Mouse (Mus musculus): ENCODE results near the gene Ctsk. TPM values are rescaled to one million over a fixed set of nuclear protein-coding genes. Genes with fewer than 3 reads are reported as not detected.

Gene Ctsk
- polyA plus RNA-seq, 1 experiment: 0.81 TPM

GRCm38 (mm10) chr3:95521168-95521567, 22.1 kb downstream of the Ctsk start:
- Histone ChIP-seq H3K27me3 (ENCODE audit: control insufficient read depth, insufficient read depth, low read length) (no peaks in the 10 kb centered on the region), H3K4me3 (ENCODE audit: low read depth, low read length) (no peak overlapping the region), H3K4me1 (ENCODE audit: control insufficient read depth, insufficient read depth, insufficient read length, low read length) (peaks cover 16% of the 10 kb centered on the region), H3K27ac (ENCODE audit: insufficient read depth, low read depth, low read length) (0 out of 2 replicates have a peak overlapping the region, but pooled peaks have one; percentile 3), H3K36me3 (ENCODE audit: control insufficient read depth, insufficient read depth, low read length) (no peaks in the 10 kb centered on the region)
- TF ChIP-seq POLR2A (IDR thresholded peaks at IDR 0.05; ENCODE audit: low read depth, low read length): no peak
- no peak for TF ChIP-seq CTCF (IDR thresholded peaks at IDR 0.05; ENCODE audit: extremely low read depth, insufficient read length, insufficient replicate concordance, low read depth, low read length)
- 81% methylated on average over 10 of the region's 10 CpGs for WGBS

- Histone ChIP-seq H3K4me1 (ENCODE audit: control insufficient read depth, insufficient read depth, insufficient read length, low read length) (peaks cover 17% of the 10 kb centered on the region), H3K27me3 (ENCODE audit: control insufficient read depth, insufficient read depth, low read length) (no peaks in the 10 kb centered on the region), H3K4me3 (ENCODE audit: low read depth, low read length) (no peak overlapping the region), H3K36me3 (ENCODE audit: control insufficient read depth, insufficient read depth, low read length) (peaks cover 1% of the 10 kb centered on the region; the same call in 1 of the 2 replicates), H3K27ac (ENCODE audit: insufficient read depth, low read depth, low read length) (peak overlapping the region; percentile 83)
- 39% methylated on average over 3 of the region's 3 CpGs for whole genome bisulfite sequencing
- TF ChIP-seq CTCF (IDR thresholded peaks at IDR 0.05; ENCODE audit: extremely low read depth, insufficient read length, insufficient replicate concordance, low read depth, low read length) (no peak), POLR2A (IDR thresholded peaks at IDR 0.05; ENCODE audit: low read depth, low read length) (no peak)
These were observed 24.6 kb downstream of the Ctsk start for GRCm38 (mm10) chr3:95523662-95524061.

GRCm38 (mm10) chr3:95524673-95525072, 25.6 kb downstream of the Ctsk start:
- Histone ChIP-seq H3K4me1 (ENCODE audit: control insufficient read depth, insufficient read depth, insufficient read length, low read length) (peaks cover 15% of the 10 kb centered on the region), H3K27ac (ENCODE audit: insufficient read depth, low read depth, low read length) (peak overlapping the region; percentile 83), H3K36me3 (ENCODE audit: control insufficient read depth, insufficient read depth, low read length) (peaks cover 1% of the 10 kb centered on the region; the same call in 1 of the 2 replicates), H3K27me3 (ENCODE audit: control insufficient read depth, insufficient read depth, low read length) (no peaks in the 10 kb centered on the region), H3K4me3 (ENCODE audit: low read depth, low read length) (peak overlapping the region; percentile 29)
- TF ChIP-seq POLR2A (IDR thresholded peaks at IDR 0.05; ENCODE audit: low read depth, low read length): no peak
- no peak for TF ChIP-seq CTCF (IDR thresholded peaks at IDR 0.05; ENCODE audit: extremely low read depth, insufficient read length, insufficient replicate concordance, low read depth, low read length)
- WGBS: 31% methylated on average over 2 of the region's 2 CpGs

GRCm38 (mm10) chr3:95526111-95526510, 27.1 kb downstream of the Ctsk start:
- Histone ChIP-seq H3K4me1 (ENCODE audit: control insufficient read depth, insufficient read depth, insufficient read length, low read length) (peaks cover 15% of the 10 kb centered on the region), H3K4me3 (ENCODE audit: low read depth, low read length) (no peak overlapping the region), H3K27me3 (ENCODE audit: control insufficient read depth, insufficient read depth, low read length) (no peaks in the 10 kb centered on the region), H3K27ac (ENCODE audit: insufficient read depth, low read depth, low read length) (peak overlapping the region; percentile 86; the same call in 1 of the 2 replicates), H3K36me3 (ENCODE audit: control insufficient read depth, insufficient read depth, low read length) (peaks cover 1% of the 10 kb centered on the region; the same call in 1 of the 2 replicates)
- no peak for TF ChIP-seq CTCF (IDR thresholded peaks at IDR 0.05; ENCODE audit: extremely low read depth, insufficient read length, insufficient replicate concordance, low read depth, low read length)
- TF ChIP-seq POLR2A (IDR thresholded peaks at IDR 0.05; ENCODE audit: low read depth, low read length): no peak

GRCm38 (mm10) chr3:95526622-95527211, 27.7 kb downstream of the Ctsk start, which contains the start of gene Ctss:
Ctss (plus strand) TSS chr3:95526786.
- H3K4me3 ChIP-seq (ENCODE audit: low read depth, low read length): peak within 1 kb of the TSS; percentile 60
- peaks cover 3% of the 10 kb centered on the region; the same call in 1 of the 2 replicates for H3K36me3 ChIP-seq (ENCODE audit: control insufficient read depth, insufficient read depth, low read length)
- TF ChIP-seq POLR2A (IDR thresholded peaks at IDR 0.05; ENCODE audit: low read depth, low read length) (peak; percentile 46; the same call in 1 of the 2 replicates), CTCF (IDR thresholded peaks at IDR 0.05; ENCODE audit: extremely low read depth, insufficient read length, insufficient replicate concordance, low read depth, low read length) (no peak)
- 16% methylated on average over 8 of the region's 8 CpGs for WGBS
- peak within 1 kb of the TSS; percentile 86 for H3K27ac ChIP-seq (ENCODE audit: insufficient read depth, low read depth, low read length)
- peaks cover 15% of the 10 kb centered on the region for H3K4me1 ChIP-seq (ENCODE audit: control insufficient read depth, insufficient read depth, insufficient read length, low read length)
- H3K27me3 ChIP-seq (ENCODE audit: control insufficient read depth, insufficient read depth, low read length): no peaks in the 10 kb centered on the region

- no peak overlapping the region for H3K4me3 ChIP-seq (ENCODE audit: low read depth, low read length)
- no peak for TF ChIP-seq CTCF (IDR thresholded peaks at IDR 0.05; ENCODE audit: extremely low read depth, insufficient read length, insufficient replicate concordance, low read depth, low read length)
- no peak for TF ChIP-seq POLR2A (IDR thresholded peaks at IDR 0.05; ENCODE audit: low read depth, low read length)
- WGBS: 89% methylated on average over 6 of the region's 6 CpGs
- H3K27ac ChIP-seq (ENCODE audit: insufficient read depth, low read depth, low read length): no peak overlapping the region
- no peaks in the 10 kb centered on the region for H3K27me3 ChIP-seq (ENCODE audit: control insufficient read depth, insufficient read depth, low read length)
- peaks cover 3% of the 10 kb centered on the region; the same call in 1 of the 2 replicates for H3K36me3 ChIP-seq (ENCODE audit: control insufficient read depth, insufficient read depth, low read length)
- H3K4me1 ChIP-seq (ENCODE audit: control insufficient read depth, insufficient read depth, insufficient read length, low read length): peaks cover 6% of the 10 kb centered on the region; the same call in 1 of the 2 replicates
These were observed 30.8 kb downstream of the Ctsk start for GRCm38 (mm10) chr3:95529814-95530213.

GRCm38 (mm10) chr3:95531025-95531424, 32.0 kb downstream of the Ctsk start:
- Histone ChIP-seq H3K36me3 (ENCODE audit: control insufficient read depth, insufficient read depth, low read length) (peaks cover 3% of the 10 kb centered on the region; the same call in 1 of the 2 replicates), H3K27ac (ENCODE audit: insufficient read depth, low read depth, low read length) (no peak overlapping the region), H3K4me1 (ENCODE audit: control insufficient read depth, insufficient read depth, insufficient read length, low read length) (peaks cover 4% of the 10 kb centered on the region; the same call in 1 of the 2 replicates), H3K4me3 (ENCODE audit: low read depth, low read length) (no peak overlapping the region), H3K27me3 (ENCODE audit: control insufficient read depth, insufficient read depth, low read length) (no peaks in the 10 kb centered on the region)
- 97% methylated on average over 1 of the region's 1 CpGs for WGBS
- no peak for TF ChIP-seq CTCF (IDR thresholded peaks at IDR 0.05; ENCODE audit: extremely low read depth, insufficient read length, insufficient replicate concordance, low read depth, low read length)
- TF ChIP-seq POLR2A (IDR thresholded peaks at IDR 0.05; ENCODE audit: low read depth, low read length): no peak
